Mouse (Mus musculus): Measurements from ENCODE around the gene Fhad1. TPM values are rescaled to one million over a fixed set of nuclear protein-coding genes. Genes with fewer than 3 reads are reported as not detected.

The Fhad1 gene
- polyA plus RNA-seq (2012; rRNA removed): 2.2 and 3.9 TPM in 2 replicates

DNA sequence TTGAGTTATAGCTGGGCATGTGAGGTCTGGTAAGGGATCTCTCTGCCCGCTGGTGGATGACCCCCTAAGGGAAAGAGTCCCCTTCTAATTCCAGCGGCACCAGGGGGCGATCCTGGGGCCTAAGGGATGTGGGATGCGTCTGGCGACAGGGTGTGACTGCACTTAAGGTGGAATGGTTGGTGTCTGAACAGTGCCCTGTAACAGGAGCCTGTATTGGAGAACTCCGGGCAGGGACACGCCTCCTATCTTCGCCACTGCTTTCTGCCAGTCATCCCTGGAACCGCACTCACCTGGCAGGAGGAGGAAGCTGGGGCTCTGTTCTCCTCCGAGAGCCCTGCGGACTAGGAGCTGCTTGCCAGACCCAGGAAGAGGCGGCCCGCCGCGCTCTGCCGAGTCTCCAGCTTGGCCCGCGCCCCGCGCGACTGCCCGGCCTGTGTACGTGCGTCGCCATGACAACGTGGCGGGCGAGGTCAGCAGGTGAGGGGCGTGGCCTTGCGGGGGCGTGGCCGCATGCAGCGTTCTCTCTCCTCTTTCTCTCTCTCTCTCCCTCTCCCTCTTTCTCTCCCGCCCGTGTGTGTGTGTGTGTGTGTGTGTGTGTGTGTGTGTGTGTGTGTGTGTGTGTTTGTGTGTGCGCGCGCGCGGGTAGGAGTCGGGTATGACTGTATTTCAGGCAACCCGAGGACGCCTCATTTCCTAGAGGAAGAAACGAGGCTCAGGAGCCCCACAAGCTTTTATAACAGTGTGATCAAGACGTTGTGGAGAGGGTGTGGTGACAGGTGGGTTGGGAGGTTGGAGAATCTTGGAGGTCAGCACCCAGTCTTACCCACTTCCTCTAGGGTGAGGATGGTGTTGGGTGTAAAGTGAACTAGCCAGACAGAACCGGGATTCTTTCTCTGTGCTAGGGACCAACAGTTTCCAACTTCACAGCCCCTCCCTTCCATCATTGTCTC is at the start of gene Fhad1:
Gene Fhad1, minus strand, starts transcription at position 424 of the 950 bp plus-strand sequence.

DNA sequence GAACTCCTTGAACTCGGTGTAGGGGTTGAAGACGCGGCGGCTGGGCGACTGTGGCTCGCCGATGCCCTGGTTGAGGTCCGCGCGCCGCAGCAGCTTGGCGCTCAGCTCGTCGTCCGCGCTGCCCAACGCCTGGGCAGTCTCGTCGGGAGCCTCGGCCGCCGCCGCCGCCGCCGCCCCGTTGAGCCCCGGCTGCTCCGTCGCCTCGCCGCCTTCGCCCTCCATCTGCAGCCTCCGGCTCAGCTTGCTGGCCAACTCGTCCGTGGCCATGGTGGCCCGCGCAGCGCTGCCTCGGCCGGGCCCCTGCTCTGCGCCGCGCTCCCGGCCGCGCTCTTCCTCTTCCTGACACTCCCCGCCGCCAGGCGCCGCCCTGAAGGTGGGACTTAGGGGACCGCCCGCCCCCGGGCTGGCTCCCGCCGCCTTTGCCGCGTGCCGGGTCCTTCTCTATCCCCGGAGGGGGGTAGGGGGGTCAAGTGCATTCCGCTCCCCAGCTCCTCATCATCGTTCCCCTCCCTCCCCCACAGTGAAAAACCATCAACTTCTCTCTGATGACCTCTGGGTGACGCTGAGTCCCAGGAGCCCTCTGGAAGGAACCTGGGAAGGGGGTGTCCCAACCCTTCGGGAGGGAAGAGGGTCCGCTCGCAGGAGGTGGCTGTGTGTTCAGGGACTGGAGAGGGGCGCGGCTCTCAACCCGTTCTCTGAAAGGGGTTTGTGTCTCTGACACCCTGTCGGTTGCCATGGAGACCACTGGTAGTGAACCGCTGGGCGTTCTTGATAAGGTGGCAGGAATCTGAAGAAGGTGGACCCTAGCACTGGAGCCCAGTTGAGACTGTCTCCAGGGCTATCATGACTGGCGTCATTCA is 140.1 kb downstream of the Fhad1 start, which contains the start of gene Efhd2:
Gene Efhd2, minus strand, starts transcription at position 320 of the 860 bp plus-strand sequence.

DNA sequence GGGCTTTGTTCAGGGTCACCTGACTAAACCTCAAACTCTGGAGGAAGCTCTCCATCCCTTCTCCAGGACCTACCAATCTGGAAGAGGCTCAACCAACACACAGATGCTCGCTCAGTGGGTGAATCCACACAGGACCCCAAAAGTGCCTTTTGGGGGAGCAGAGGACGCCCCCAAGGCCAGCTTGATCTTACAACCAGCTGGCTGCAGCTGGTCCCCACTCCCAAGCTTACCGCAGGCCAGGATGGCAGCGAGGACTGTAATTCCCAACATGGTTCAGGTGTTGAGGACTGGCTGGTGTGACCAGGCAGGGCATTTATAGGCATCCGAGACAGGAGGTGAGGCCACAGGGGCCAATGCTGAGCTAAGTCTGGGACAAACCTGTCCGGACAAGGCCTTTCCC is 168.9 kb downstream of the Fhad1 start, which contains the start of gene Ctrc:
Gene Ctrc, minus strand, starts transcription at position 361 of the 400 bp plus-strand sequence.

Other genes starting within 250 kb of the Fhad1 start
- 8.1 and 11.2 TPM in 2 replicates for gene Dnajc16, start 224.2 kb downstream of the Fhad1 start, polyA plus RNA-seq (2012; rRNA removed)
- gene Casp9, start 221.5 kb downstream of the Fhad1 start, polyA plus RNA-seq (2012; rRNA removed): 19.3 and 21.0 TPM in 2 replicates
- 0.16 TPM in 1 of 2 replicates, not detected in the other for gene Cela2a, start 188.9 kb downstream of the Fhad1 start, polyA plus RNA-seq (2012; rRNA removed)
- gene Ctrc, start 168.7 kb downstream of the Fhad1 start, polyA plus RNA-seq (2012; rRNA removed): not detected in 2 replicates
- 42.0 and 42.9 TPM in 2 replicates for gene Efhd2, start 140.2 kb downstream of the Fhad1 start, polyA plus RNA-seq (2012; rRNA removed)
- gene Tmem51, start 69.2 kb upstream of the Fhad1 start, polyA plus RNA-seq (2012; rRNA removed): 7.5 and 8.4 TPM in 2 replicates
- 26.1 and 29.0 TPM in 2 replicates for gene Kazn, start 224.3 kb upstream of the Fhad1 start, polyA plus RNA-seq (2012; rRNA removed)

Data from central nervous system, embryonic 11.5 days (tissue).